Mouse (Mus musculus): Measurements from ENCODE around the gene Tcf12.

The Tcf12 gene

DNA sequence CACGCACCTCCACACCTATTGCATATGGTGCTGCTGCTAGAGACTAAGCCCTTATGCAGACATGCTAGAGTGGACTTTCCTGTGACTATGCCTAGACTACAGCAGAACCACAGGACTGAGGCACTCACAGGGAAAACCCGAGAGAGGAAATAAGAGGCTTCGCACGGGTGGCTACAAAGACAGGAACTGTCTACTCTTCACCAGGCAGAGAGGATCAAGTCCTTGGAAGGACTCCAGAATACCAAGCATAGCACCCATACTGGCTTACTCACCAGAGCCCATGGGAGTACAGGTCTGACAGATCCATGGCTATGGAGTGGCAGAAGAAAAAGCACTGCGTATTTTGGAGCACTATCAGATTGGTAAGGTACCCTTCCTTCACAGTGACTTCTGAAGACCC, 269.8 kb downstream of the Tcf12 start:
- in situ Hi-C loops (cut with MboI), result no loop called here

- in situ Hi-C loops (cut with MboI), result no loop called here
These were observed 274.3 kb downstream of the Tcf12 start for GRCm38 (mm10) chr9:71837366-71837765.

DNA sequence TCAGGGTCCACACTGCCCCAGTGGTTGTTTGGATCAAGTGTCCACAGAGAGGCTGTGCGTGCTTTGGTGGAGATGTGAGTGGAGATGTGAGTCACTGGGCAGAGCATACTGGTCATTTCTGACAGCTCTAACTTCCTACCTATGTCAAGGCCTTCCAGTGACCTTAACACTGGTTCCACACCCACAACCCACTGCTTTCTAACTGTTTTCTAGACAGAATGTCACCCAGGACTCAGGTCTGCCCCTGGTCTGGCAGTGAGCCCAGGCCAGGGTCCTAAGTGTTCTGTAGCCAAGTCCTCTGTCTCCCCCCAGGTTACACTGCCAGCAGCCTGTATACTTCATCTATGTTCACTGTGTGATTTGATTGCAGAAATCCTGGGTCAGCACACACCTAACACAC, 275.3 kb downstream of the Tcf12 start:
- in situ Hi-C loops (cut with MboI), result no loop called here

GRCm38 (mm10) chr9:71835203-71835815, 276.4 kb downstream of the Tcf12 start:
- in situ Hi-C loops (cut with MboI), result no loop called here

- in situ Hi-C loops (cut with MboI), result loop anchor here (5.0 kb wide), 1 partner anchor 353 kb away; no protein-coding TSS in a partner anchor
These were observed 277.0 kb downstream of the Tcf12 start for GRCm38 (mm10) chr9:71834707-71835106.

GRCm38 (mm10) chr9:71831756-71832699, 279.6 kb downstream of the Tcf12 start:
- in situ Hi-C loops (cut with MboI), result loop anchor here (5.0 kb wide), 1 partner anchor 355 kb away; no protein-coding TSS in a partner anchor

DNA sequence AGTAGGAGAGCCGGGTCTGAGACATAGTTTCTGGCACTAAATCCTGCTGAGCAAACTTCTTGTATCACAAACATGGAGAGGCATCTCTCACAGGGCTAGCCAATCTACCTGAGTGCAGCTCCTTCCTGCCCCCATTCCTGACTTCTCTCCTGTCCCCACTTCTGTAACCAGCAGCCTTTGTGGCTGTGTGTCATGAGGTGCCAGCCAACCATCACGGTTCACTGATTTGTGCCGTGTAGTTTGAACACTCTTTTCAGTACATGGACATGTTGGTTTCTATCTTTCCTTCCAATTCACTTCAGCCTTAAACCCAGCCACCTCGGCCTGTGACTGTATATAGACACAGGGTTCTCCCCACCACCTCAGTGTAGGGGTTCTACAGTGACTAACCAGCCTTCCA, 280.7 kb downstream of the Tcf12 start:
- in situ Hi-C loops (cut with MboI), result loop anchor here (5.0 kb wide), 1 partner anchor 356 kb away; no protein-coding TSS in a partner anchor

- in situ Hi-C loops (cut with MboI), result loop anchor here (5.0 kb wide), 1 partner anchor 357 kb away; no protein-coding TSS in a partner anchor
These were observed 281.3 kb downstream of the Tcf12 start for GRCm38 (mm10) chr9:71830365-71830764.

DNA sequence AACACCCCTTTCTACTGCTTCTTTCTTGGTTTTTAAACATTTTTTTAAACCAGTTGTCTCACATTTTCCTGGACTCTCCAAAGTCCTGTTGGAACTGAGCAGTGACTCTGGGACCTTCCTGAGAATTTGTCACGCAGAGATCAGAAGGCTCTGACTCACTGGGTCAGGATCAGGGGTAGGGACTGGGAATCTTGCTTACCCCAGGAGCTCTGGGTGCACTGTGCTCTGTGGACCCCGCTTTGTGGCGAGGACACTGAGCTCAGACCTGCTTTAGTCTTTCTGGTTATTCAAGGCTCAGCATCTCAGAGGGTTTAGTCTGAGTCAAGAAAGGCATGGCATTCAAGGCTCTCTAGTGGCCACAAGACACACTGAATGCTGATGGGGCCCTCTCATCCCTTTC, 281.9 kb downstream of the Tcf12 start:
- in situ Hi-C loops (cut with MboI), result loop anchor here (5.0 kb wide), 1 partner anchor 358 kb away; no protein-coding TSS in a partner anchor

DNA sequence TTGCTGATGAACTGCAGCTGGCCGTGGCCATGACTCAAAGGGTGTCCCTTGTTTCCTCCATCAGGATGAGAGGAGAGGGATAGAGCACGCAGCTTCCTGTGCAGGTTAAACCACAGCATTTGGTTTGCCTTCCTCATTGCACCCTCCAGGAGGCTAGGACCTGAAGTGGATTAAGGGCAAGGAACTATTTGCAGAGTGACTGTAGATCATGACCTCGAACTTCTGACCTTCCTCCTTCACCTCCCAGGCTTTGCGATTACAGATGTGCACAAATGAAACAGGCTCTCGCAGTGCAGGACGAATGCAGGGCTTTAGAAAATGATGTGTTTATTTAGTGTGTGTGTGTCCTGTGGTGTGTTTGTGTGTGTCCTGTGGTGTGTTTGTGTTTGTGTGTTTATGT, 282.5 kb downstream of the Tcf12 start:
- in situ Hi-C loops (cut with MboI), result no loop called here

DNA sequence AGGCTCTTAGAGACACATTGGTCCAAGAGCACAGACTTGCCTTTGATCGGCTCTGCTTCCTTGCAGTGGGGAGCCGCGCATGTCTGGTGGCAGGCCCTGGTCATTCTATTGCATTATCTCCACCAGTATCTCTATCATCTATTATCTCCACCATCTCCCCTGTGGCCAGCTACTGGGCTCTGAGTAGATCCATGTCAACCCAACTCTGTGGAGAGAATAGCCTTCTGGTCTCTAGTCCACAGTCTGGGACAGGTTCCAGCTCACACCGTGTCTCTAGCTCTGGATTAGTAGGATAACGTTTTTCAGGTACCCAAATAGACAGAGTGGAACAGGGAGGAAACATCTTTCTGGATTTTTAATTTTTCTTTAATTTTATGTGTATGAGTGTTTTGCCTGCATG, 284.3 kb downstream of the Tcf12 start:
- in situ Hi-C loops (cut with MboI), result no loop called here

DNA sequence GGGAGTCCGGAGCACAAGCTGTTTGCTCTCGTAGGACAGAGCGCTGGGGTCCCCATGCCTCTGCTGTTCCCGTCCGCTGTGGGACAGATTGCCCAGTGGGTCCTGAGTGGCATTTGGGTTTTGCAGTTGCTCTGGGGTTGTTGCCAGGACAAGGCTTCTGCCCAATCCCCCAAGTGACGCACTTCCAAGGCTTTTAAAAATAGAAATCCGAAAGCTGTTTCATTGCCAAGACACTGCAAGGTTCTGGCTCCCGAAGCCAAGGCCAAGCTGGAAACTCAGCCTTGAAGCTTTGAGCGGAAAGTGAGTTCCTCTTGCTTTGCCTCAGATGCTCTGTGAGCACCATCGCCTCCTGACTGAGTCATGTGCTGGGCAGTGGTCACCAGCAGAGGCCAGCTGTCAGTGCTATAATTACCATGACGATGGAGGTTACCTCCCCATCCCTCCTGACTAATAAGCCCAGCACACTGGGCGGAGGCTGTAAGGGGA, 285.6 kb downstream of the Tcf12 start:
- in situ Hi-C loops (cut with MboI), result no loop called here

DNA sequence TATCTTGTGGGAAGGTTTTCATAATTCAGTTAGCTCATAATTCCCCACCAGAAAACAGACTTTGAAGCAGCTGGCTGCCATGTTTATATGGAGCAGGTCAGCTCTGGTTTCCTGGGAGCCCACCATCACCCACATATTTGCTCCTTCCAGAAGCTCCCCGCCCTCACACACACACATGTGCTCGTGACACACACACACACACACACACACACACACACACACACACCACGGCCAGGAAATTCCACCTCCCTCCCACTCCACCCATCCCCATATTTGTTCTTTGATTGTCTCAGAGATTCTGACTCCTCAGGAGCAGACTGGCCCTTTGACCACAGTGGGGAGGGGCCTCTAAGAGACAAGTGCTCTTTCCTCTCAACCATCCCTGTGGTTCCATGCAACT, 289.7 kb downstream of the Tcf12 start:
- in situ Hi-C loops (cut with MboI), result no loop called here

DNA sequence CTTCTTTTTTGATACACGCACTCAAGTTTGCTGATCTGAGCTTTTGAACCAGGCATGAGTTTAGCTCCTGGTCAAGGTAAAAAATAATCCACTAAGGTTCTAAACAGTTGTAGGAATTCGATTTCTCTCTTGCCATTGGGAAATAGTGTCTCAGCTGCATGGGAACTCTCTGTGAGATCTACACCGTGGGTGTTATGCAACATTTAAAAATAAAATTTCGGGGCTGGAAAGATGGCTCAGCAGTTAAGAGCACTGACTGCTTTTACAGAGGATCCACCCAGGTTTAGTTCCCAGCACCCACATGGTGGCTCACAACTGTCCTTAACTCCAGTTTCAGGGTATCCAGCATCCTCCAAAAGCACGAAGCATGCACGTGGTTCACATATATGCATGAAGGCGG, 293.2 kb downstream of the Tcf12 start:
- in situ Hi-C loops (cut with MboI), result loop anchor here (10.0 kb wide), 1 partner anchor 174 kb away; no protein-coding TSS in a partner anchor

GRCm38 (mm10) chr9:71816121-71816520, 295.6 kb downstream of the Tcf12 start:
- in situ Hi-C loops (cut with MboI), result loop anchor here (10.0 kb wide), 1 partner anchor 171 kb away; no protein-coding TSS in a partner anchor

DNA sequence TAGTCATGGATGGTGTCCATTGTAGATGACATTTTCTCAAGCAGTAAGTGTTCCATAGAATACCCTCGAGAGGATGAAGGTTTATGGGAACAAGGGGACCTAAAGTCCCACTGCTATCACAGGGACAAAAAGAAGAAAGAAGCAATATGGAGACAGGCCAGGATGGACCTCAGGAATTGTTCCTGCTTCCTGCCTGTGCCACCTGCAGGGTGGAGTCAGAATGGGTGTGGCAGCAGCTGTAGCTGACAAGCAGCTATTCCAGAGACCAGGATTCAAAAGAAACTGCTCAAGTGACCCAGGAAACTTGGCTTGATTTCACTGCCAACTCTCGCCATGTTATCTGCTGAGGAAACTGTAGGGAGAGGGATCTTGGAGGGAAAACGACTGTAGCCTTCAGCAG, 298.1 kb downstream of the Tcf12 start:
- in situ Hi-C loops (cut with MboI), result loop anchor here (10.0 kb wide), 1 partner anchor 169 kb away; no protein-coding TSS in a partner anchor

- in situ Hi-C loops (cut with MboI), result loop anchor here (10.0 kb wide), 1 partner anchor 168 kb away; no protein-coding TSS in a partner anchor
These were observed 298.8 kb downstream of the Tcf12 start for GRCm38 (mm10) chr9:71812914-71813313.

- in situ Hi-C loops (cut with MboI), result loop anchor here (10.0 kb wide), 1 partner anchor 168 kb away; no protein-coding TSS in a partner anchor
These were observed 299.3 kb downstream of the Tcf12 start for GRCm38 (mm10) chr9:71812402-71812801.

- in situ Hi-C loops (cut with MboI), result loop anchor here (10.0 kb wide), 1 partner anchor 167 kb away; no protein-coding TSS in a partner anchor
These were observed 300.3 kb downstream of the Tcf12 start for GRCm38 (mm10) chr9:71811404-71811803.

DNA sequence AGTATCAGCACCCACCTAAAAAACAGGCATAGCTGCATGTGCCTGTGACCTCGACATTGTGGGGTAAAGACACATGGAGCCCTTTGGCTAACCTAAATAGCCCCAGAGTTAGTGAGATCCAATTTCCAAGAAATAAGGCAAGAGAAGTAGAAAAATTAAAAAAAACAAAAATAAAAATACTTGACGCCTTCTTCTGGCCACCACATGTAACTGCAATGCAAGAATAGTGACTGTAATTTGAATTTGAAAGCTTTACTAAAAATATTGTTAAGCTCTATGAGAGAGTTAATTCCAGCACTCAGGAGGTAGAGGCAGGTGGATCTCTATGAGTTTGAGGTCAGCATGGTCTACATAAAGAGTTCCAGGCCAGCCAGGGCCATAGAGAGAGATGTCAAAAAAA, 300.9 kb downstream of the Tcf12 start:
- in situ Hi-C loops (cut with MboI), result loop anchor here (10.0 kb wide), 1 partner anchor 166 kb away; no protein-coding TSS in a partner anchor

DNA sequence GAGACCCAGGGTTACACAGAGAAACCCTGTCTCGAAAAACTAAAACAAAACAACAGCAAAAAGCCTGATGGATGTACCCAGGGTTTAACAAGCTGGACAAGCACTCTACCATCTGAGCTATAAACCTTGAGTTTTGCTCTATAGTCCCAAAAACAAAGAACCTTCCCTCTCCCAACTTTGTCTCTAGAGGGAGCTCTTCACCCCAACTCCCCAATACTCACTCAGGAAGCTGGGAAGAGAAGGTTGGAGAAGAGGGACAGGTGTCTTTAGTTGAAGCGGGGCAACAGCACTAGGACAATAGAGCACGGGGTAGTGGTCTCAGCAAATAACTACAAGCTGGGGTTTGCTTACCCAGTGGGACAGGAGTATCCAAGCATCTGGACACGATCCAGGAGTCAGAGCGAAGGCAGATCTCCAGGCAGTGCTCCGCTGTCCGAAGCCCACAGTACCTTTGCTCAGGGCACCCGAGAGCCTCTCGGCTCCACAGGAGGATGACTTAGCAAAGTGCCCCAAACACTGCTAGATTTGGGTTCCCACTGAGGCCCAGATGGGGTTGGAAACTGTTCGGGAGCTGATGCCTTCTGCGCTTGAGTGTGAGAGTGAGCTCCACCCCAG, 302.9 kb downstream of the Tcf12 start:
- in situ Hi-C loops (cut with MboI), result no loop called here

GRCm38 (mm10) chr9:71807801-71808200, 303.9 kb downstream of the Tcf12 start:
- in situ Hi-C loops (cut with MboI), result no loop called here

Measured in mature B cell (primary cell).